Mouse (Mus musculus) ES-E14 (cell line): ENCODE measurements around the gene Thtpa. TPM values are rescaled to one million over a fixed set of nuclear protein-coding genes. Genes with fewer than 3 reads are reported as not detected.

Experiments used
- DNase-seq: peaks from one replicate; pipeline ENCODE4 v3.0.0-alpha.2; 2013; ENCODE audit warnings: low read depth, low spot score
- H3K27ac ChIP-seq: 2 replicates; pipeline ENCODE4 v1.5.1; 2012; ENCODE audit warnings: low read depth, mild to moderate bottlenecking, low read length, moderate library complexity, mixed read lengths; ENCODE audit not compliant: poor library complexity, insufficient read depth, severe bottlenecking
- H3K36me3 ChIP-seq: 2 replicates; pipeline ENCODE4 v1.6.1; 2012; ENCODE audit warnings: mild to moderate bottlenecking, low read length, moderate library complexity, mixed read lengths; ENCODE audit not compliant: control insufficient read depth, poor library complexity, insufficient read depth, severe bottlenecking
- H3K4me1 ChIP-seq, 2 experiments: fragments of 150-350 bp in 1 of 2; sonication (generic) in 1 of 2; 2 replicates each; pipeline ENCODE4 v1.6.1; 2012; ENCODE audit warnings: low read length in 2 of 2, mild to moderate bottlenecking in 1 of 2, mixed read lengths in 1 of 2; ENCODE audit not compliant: control insufficient read depth in 2 of 2, insufficient read depth in 2 of 2, poor library complexity in 1 of 2
- H3K4me3 ChIP-seq, 2 experiments: fragments of 150-350 bp in 1 of 2; sonication (generic) in 1 of 2; 2 replicates each; pipeline ENCODE4 v1.5.1; 2012; ENCODE audit warnings: low read length in 2 of 2, low read depth in 1 of 2, mild to moderate bottlenecking in 1 of 2, mixed read lengths in 1 of 2; ENCODE audit not compliant: insufficient read depth in 1 of 2, poor library complexity in 1 of 2, severe bottlenecking in 1 of 2
- H3K9ac ChIP-seq: 2 replicates; pipeline ENCODE4 v1.6.1; 2012; ENCODE audit warnings: low read depth, mild to moderate bottlenecking, low read length, mixed read lengths; ENCODE audit not compliant: poor library complexity, insufficient read depth, severe bottlenecking
- H3K9me3 ChIP-seq: fragments of 150-350 bp; sonication (generic); 2 replicates; pipeline ENCODE4 v1.6.1; 2012; ENCODE audit warnings: low read depth, mild to moderate bottlenecking, low read length; ENCODE audit not compliant: control insufficient read depth, insufficient read depth
- CHD2 ChIP-seq: IDR thresholded peaks from 2 replicates; pipeline ENCODE4 v1.6.1; 2014; ENCODE audit warnings: mild to moderate bottlenecking, low read depth, low read length, inconsistent platforms
- HCFC1 ChIP-seq: IDR thresholded peaks from 2 replicates; pipeline ENCODE4 v1.6.1; 2012; ENCODE audit warnings: low read length, inconsistent platforms, borderline replicate concordance; ENCODE audit not compliant: insufficient read depth
- MAFK ChIP-seq: IDR thresholded peaks from 2 replicates; pipeline ENCODE4 v1.6.1; 2014; ENCODE audit warnings: mild to moderate bottlenecking, low read depth, low read length, inconsistent platforms; ENCODE audit not compliant: insufficient read depth
- ZC3H11A ChIP-seq: IDR thresholded peaks from 2 replicates; pipeline ENCODE4 v1.6.1; 2012; ENCODE audit warnings: low read depth, mild to moderate bottlenecking, inconsistent platforms, low read length, borderline replicate concordance
- ZNF384 ChIP-seq: IDR thresholded peaks from 2 replicates; pipeline ENCODE4 v1.6.1; 2012; ENCODE audit warnings: low read depth, low read length, inconsistent platforms
- in situ Hi-C, 2 experiments: fragments of 600-800 bp; cut with MboI; formaldehyde crosslinking; loops; one replicate each; pipeline ENCODE4 v1.15.1; 2025; ENCODE audit warnings: low sequenced_read_pairs in 2 of 2, inconsistent platforms in 1 of 2; ENCODE audit not compliant: unreplicated experiment in 2 of 2
- total RNA-seq: library from RNA; depleted of rRNA; stranded (reverse); fragments of 300-350 nt; gene quantifications from 2 replicates; pipeline ENCODE4 v1.2.3, GENCODE M21; 2012

Gene Thtpa
- total RNA-seq, 1 experiment: 7.9 TPM

GRCm38 (mm10) chr14:55063581-55064381, 30.8 kb upstream of the Thtpa start:
- no peak for TF ChIP-seq ZNF384
- TF ChIP-seq ZC3H11A: no peak
- no peak for TF ChIP-seq CHD2
- TF ChIP-seq HCFC1: no peak
- TF ChIP-seq MAFK: no peak
- H3K9ac ChIP-seq: no peak overlapping the region
- H3K36me3 ChIP-seq: peaks cover 37% of the 10 kb centered on the region
- peaks cover 6 to 31% of the 10 kb centered on the region in 2 experiments; a peak in 3 of 4 replicates for H3K4me1 ChIP-seq
- H3K27ac ChIP-seq: no peak overlapping the region
- no peak for DNase-seq
- in situ Hi-C loops: no loop called here
- peak overlapping the region in 1 of 2 experiments; percentile 53; a peak in 1 of 4 replicates for H3K4me3 ChIP-seq
- no peaks in the 10 kb centered on the region for H3K9me3 ChIP-seq

DNA sequence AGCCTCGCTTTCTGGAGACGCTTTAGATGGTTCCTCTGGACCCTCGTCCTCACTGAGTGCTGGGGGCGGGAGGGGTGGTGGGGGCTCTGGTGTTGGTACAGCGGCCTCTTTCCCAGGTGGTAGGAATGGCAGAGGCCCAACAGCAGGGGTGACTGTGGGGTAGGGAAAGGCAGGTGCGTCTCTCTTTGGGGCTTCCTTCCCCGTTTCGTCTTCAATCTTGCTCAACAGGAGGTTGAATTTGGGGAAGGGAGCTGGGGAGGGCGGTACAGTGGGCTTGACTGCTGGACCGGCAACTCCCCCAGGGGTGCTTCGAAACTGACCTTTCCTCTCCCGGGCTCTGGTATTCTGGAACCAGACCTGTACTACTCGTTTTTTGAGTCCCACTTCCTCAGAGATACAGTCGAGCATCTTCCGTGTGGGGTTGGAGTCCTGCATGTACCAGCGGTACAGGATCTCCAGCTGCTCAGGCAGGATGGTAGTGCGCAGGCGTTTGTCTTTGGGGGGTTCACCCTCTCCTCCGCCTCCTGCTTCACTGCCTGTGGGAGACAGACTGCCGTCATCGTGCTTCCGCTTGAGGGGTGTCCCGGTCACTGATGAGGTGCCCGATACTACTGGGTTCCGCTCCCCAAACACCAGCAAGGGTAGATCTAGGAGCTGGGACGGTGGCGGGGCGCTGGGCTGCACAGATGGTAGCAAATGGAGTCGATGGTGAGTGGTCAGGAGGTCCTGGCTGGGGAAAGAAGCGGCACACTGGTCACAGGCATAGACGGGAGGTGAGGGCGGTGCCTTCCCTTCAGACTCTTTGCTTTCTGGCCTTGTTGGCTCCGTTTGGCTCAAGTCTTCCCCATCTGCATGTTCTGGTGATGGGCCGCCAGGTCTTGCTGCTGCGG, 29.9 kb upstream of the Thtpa start:
- in situ Hi-C loops: no loop called here
- peak overlapping the region; percentile 31 to 53 for H3K4me3 ChIP-seq
- 0 out of 2 replicates have a peak overlapping the region, but pooled peaks have one; percentile 6 for H3K27ac ChIP-seq

GRCm38 (mm10) chr14:55065391-55065790, 29.2 kb upstream of the Thtpa start:
- H3K36me3 ChIP-seq: peaks cover 50% of the 10 kb centered on the region
- peak overlapping the region; percentile 37 for H3K9ac ChIP-seq
- no peaks in the 10 kb centered on the region for H3K9me3 ChIP-seq
- DNase-seq: no peak
- H3K4me1 ChIP-seq: peaks cover 0 to 23% of the 10 kb centered on the region in 2 experiments; a peak in 2 of 4 replicates
- H3K4me3 ChIP-seq: peak overlapping the region; percentile 31 to 53
- H3K27ac ChIP-seq: 0 out of 2 replicates have a peak overlapping the region, but pooled peaks have one; percentile 4
- TF ChIP-seq CHD2 (no peak), ZNF384 (no peak), ZC3H11A (no peak), MAFK (no peak), HCFC1 (no peak)
- in situ Hi-C loops: no loop called here

More for the DNA sequence above, 29.9 kb upstream of the Thtpa start:
- Histone ChIP-seq H3K9ac (peak overlapping the region; percentile 37), H3K4me1 (peaks cover under 1 to 26% of the 10 kb centered on the region in 2 experiments; a peak in 3 of 4 replicates), H3K9me3 (no peaks in the 10 kb centered on the region), H3K36me3 (peaks cover 45% of the 10 kb centered on the region)
- no peak for TF ChIP-seq MAFK
- no peak for TF ChIP-seq HCFC1
- no peak for TF ChIP-seq CHD2
- TF ChIP-seq ZC3H11A: no peak
- no peak for TF ChIP-seq ZNF384
- no peak for DNase-seq

- Histone ChIP-seq H3K9me3 (no peaks in the 10 kb centered on the region), H3K27ac (no peak overlapping the region), H3K4me1 (peaks cover 0 to 20% of the 10 kb centered on the region in 2 experiments; a peak in 2 of 4 replicates), H3K36me3 (peaks cover 54% of the 10 kb centered on the region), H3K4me3 (peak overlapping the region in 1 of 2 experiments; percentile 31; a peak in 2 of 4 replicates), H3K9ac (no peak overlapping the region)
- DNase-seq: no peak
- TF ChIP-seq ZC3H11A (no peak), CHD2 (no peak), MAFK (no peak), ZNF384 (no peak), HCFC1 (no peak)
- in situ Hi-C loops: no loop called here
Observed at GRCm38 (mm10) chr14:55066042-55066441, 28.5 kb upstream of the Thtpa start.
